Mouse (Mus musculus) splenic B cell, adult 2 months (primary cell): ENCODE data around the gene Palld.

ENCODE experiments used
- DNase-seq: peaks from one replicate; pipeline ENCODE4 v3.0.0-alpha.2; 2011; ENCODE audit warnings: low read depth, low spot score
- H3K27me3 ChIP-seq: 2 replicates; pipeline ENCODE4 v1.6.1; 2012; ENCODE audit warnings: mild to moderate bottlenecking, low read length, moderate library complexity, mixed read lengths; ENCODE audit not compliant: control insufficient read depth, poor library complexity, insufficient read depth, severe bottlenecking
- H3K36me3 ChIP-seq: 2 replicates; pipeline ENCODE4 v1.6.1; 2012; ENCODE audit warnings: mild to moderate bottlenecking, low read length, moderate library complexity, mixed read lengths; ENCODE audit not compliant: control insufficient read depth, poor library complexity, insufficient read depth, severe bottlenecking

The Palld gene

GRCm38 (mm10) chr8:61705491-61705890, 197.0 kb downstream of the Palld start:
- H3K27me3 ChIP-seq = no peaks in the 10 kb centered on the region
- DNase-seq = no peak

GRCm38 (mm10) chr8:61702122-61702521, 200.4 kb downstream of the Palld start:
- H3K36me3 ChIP-seq = no peaks in the 10 kb centered on the region
- H3K27me3 ChIP-seq = no peaks in the 10 kb centered on the region
- no peak for DNase-seq

More at GRCm38 (mm10) chr8:61705491-61705890, 197.0 kb downstream of the Palld start:
- H3K36me3 ChIP-seq = no peaks in the 10 kb centered on the region

GRCm38 (mm10) chr8:61700932-61701681, 201.4 kb downstream of the Palld start:
- no peaks in the 10 kb centered on the region for H3K27me3 ChIP-seq
- no peak for DNase-seq
- no peaks in the 10 kb centered on the region for H3K36me3 ChIP-seq

GRCm38 (mm10) chr8:61700298-61700697, 202.2 kb downstream of the Palld start:
- DNase-seq = no peak
- Histone ChIP-seq H3K36me3 (no peaks in the 10 kb centered on the region), H3K27me3 (no peaks in the 10 kb centered on the region)

- no peaks in the 10 kb centered on the region for H3K27me3 ChIP-seq
- H3K36me3 ChIP-seq = no peaks in the 10 kb centered on the region
- DNase-seq = no peak
Measured at GRCm38 (mm10) chr8:61698959-61699358, 203.5 kb downstream of the Palld start.

GRCm38 (mm10) chr8:61697728-61698385, 204.6 kb downstream of the Palld start:
- Histone ChIP-seq H3K27me3 (no peaks in the 10 kb centered on the region), H3K36me3 (no peaks in the 10 kb centered on the region)
- DNase-seq = no peak

- Histone ChIP-seq H3K27me3 (no peaks in the 10 kb centered on the region), H3K36me3 (no peaks in the 10 kb centered on the region)
- no peak for DNase-seq
Measured at GRCm38 (mm10) chr8:61696846-61697455, 205.5 kb downstream of the Palld start.

- Histone ChIP-seq H3K27me3 (no peaks in the 10 kb centered on the region), H3K36me3 (no peaks in the 10 kb centered on the region)
- DNase-seq = no peak
Measured at GRCm38 (mm10) chr8:61695416-61695815, 207.1 kb downstream of the Palld start.

GRCm38 (mm10) chr8:61692866-61693265, 209.6 kb downstream of the Palld start:
- no peak for DNase-seq
- Histone ChIP-seq H3K27me3 (no peaks in the 10 kb centered on the region), H3K36me3 (no peaks in the 10 kb centered on the region)

GRCm38 (mm10) chr8:61692129-61692528, 210.4 kb downstream of the Palld start:
- no peaks in the 10 kb centered on the region for H3K27me3 ChIP-seq
- no peaks in the 10 kb centered on the region for H3K36me3 ChIP-seq
- no peak for DNase-seq

- H3K27me3 ChIP-seq = no peaks in the 10 kb centered on the region
- no peak for DNase-seq
- no peaks in the 10 kb centered on the region for H3K36me3 ChIP-seq
Measured at GRCm38 (mm10) chr8:61691391-61691790, 211.1 kb downstream of the Palld start.

GRCm38 (mm10) chr8:61687071-61687470, 215.4 kb downstream of the Palld start:
- Histone ChIP-seq H3K36me3 (no peaks in the 10 kb centered on the region), H3K27me3 (no peaks in the 10 kb centered on the region)
- no peak for DNase-seq

- no peak for DNase-seq
- H3K27me3 ChIP-seq = no peaks in the 10 kb centered on the region
- H3K36me3 ChIP-seq = no peaks in the 10 kb centered on the region
Measured at GRCm38 (mm10) chr8:61686340-61686739, 216.2 kb downstream of the Palld start.

- DNase-seq = no peak
- no peaks in the 10 kb centered on the region for H3K36me3 ChIP-seq
- H3K27me3 ChIP-seq = no peaks in the 10 kb centered on the region
Measured at GRCm38 (mm10) chr8:61685280-61685679, 217.2 kb downstream of the Palld start.

GRCm38 (mm10) chr8:61684280-61684939, 218.1 kb downstream of the Palld start:
- H3K36me3 ChIP-seq = no peaks in the 10 kb centered on the region
- H3K27me3 ChIP-seq = no peaks in the 10 kb centered on the region
- DNase-seq = no peak
